Mouse (Mus musculus): ENCODE data around the gene Dctn5.
A peak's percentile ranks its signal among the peaks of the same experiment; 100 is the strongest.

Dctn5 gene

GRCm38 (mm10) chr7:122132497-122133337, at the start of gene Dctn5, which contains the start of gene Palb2:
Dctn5 (plus strand) TSS chr7:122133041.
Palb2 (minus strand) TSS chr7:122132985.
- DNase-seq = peak; percentile 98

GRCm38 (mm10) chr7:122087195-122087982, 45.5 kb upstream of the Dctn5 start:
- no peak for DNase-seq

- DNase-seq = no peak
Measured at GRCm38 (mm10) chr7:122094564-122095330, 38.1 kb upstream of the Dctn5 start.

GRCm38 (mm10) chr7:122098009-122098408, 34.8 kb upstream of the Dctn5 start:
- DNase-seq = no peak

GRCm38 (mm10) chr7:122099222-122099621, 33.6 kb upstream of the Dctn5 start:
- DNase-seq = peak; percentile 62 to 64

GRCm38 (mm10) chr7:122101014-122101746, 31.7 kb upstream of the Dctn5 start:
- DNase-seq = peak in 1 of 2 experiments; percentile 73

- peak; percentile 89 to 92 for DNase-seq
Measured at GRCm38 (mm10) chr7:122101747-122102244, 31.0 kb upstream of the Dctn5 start, which contains the start of gene Ndufab1. Ndufab1 (minus strand) TSS chr7:122101886.

- DNase-seq = no peak
Measured at GRCm38 (mm10) chr7:122108206-122108605, 24.6 kb upstream of the Dctn5 start.

- no peak for DNase-seq
Measured at GRCm38 (mm10) chr7:122123518-122123917, 9.3 kb upstream of the Dctn5 start.

- no peak for DNase-seq
Measured at GRCm38 (mm10) chr7:122125636-122126035, 7.2 kb upstream of the Dctn5 start.

- DNase-seq = no peak
Measured at GRCm38 (mm10) chr7:122126946-122127345, 5.9 kb upstream of the Dctn5 start.

- no peak for DNase-seq
Measured at GRCm38 (mm10) chr7:122131834-122132233, 1.0 kb upstream of the Dctn5 start.

GRCm38 (mm10) chr7:122133338-122133625, 441 bp downstream of the Dctn5 start:
- no peak for DNase-seq

- DNase-seq = peak; percentile 10 to 46
Measured at GRCm38 (mm10) chr7:122135070-122135469, 2.2 kb downstream of the Dctn5 start.

GRCm38 (mm10) chr7:122137071-122137470, 4.2 kb downstream of the Dctn5 start:
- DNase-seq = no peak

GRCm38 (mm10) chr7:122138190-122138589, 5.3 kb downstream of the Dctn5 start:
- no peak for DNase-seq

- no peak for DNase-seq
Measured at GRCm38 (mm10) chr7:122140991-122141390, 8.2 kb downstream of the Dctn5 start.

GRCm38 (mm10) chr7:122152473-122152872, 19.6 kb downstream of the Dctn5 start:
- peak in 1 of 2 experiments; percentile 9 for DNase-seq

- DNase-seq = peak in 1 of 2 experiments; percentile 6
Measured at GRCm38 (mm10) chr7:122158488-122158887, 25.6 kb downstream of the Dctn5 start.

- peak; percentile 83 to 85 for DNase-seq
Measured at GRCm38 (mm10) chr7:122158915-122159902, 26.4 kb downstream of the Dctn5 start, which contains the start of gene Plk1. Plk1 (plus strand) TSS chr7:122159439.

GRCm38 (mm10) chr7:122160037-122160436, 27.2 kb downstream of the Dctn5 start:
- no peak for DNase-seq

All from cerebellum, postnatal 14 days (tissue).